Mouse (Mus musculus): ENCODE results near the gene Gsto2.

DNA sequence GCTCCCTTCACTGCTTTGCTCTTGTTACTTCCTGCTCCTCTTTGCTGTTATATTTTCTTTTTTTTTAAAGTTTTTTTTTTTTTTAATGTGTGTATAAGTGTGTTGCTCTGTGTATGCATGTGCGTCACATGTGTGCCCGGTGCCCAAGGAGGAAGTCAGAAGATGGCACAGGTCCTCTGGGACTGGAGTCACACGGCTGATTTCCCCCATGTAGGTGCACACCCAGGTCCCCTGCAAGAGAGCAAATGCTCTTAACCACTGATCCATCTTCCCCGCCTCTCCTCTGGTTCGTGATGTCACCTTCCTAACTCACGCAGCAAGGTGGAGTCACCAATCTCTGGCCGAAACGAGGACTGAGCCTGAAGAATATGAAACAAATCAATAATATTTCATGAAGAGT is 22.7 kb downstream of the Gsto2 start:
- TF ChIP-seq MYOD1 (IDR thresholded peaks at IDR 0.05; ENCODE audit: control insufficient read depth in 1 of 3, insufficient read length in 2 of 3, low read depth in 2 of 3), result no peak
- TF ChIP-seq POLR2A (IDR thresholded peaks at IDR 0.05; ENCODE audit: insufficient read length, low read depth), result no peak

Data from myocyte (in vitro differentiated cells).